ENCODE assay signal across 11 mouse cellular contexts in the genomic region with DNA sequence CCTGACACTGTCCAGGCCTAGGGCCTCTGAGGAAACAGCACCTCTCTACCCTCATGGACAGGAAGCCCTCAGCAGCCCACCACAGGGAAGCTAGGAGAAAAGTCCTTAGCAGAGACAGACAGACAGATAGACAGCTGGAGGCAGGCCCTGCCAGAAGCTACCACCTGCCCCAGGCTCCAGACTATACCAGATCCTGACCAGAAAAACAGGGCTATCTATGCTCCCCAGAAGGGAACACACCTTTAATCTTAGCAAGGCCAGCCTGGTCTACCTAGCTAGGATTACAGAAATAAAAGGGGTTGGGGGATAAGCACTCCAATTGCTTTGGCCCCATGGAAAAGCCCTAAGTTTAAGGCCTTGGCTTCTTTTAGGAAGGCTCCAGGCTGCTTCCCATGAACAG. TPM values are rescaled to one million over a fixed set of nuclear protein-coding genes. Genes with fewer than 3 reads are reported as not detected.
DNase-seq lines count a peak whose midpoint lies in the region; ATAC-seq and TF ChIP-seq lines count a peak whose summit lies in the region.
"Had no signal": no experiment of that assay in that cellular context is flagged by ENCODE, and none has a peak within 500 bp of the region (broad histone marks: within the 10 kb centered on the region; RNA-seq: fewer than 3 reads in every experiment).

No protein-coding gene starts in this region.

- H3K27ac ChIP-seq in intestine, embryonic 14.5 days (ENCODE audit: low read depth), result peak overlapping the region; percentile 88
- H3K27ac ChIP-seq in intestine, postnatal 0 days (ENCODE audit: low read depth, low read length), result no peak overlapping the region
- H3K27ac ChIP-seq in forebrain, embryonic 13.5 days, result peak overlapping the region; percentile 90
- H3K27ac ChIP-seq in hindbrain, embryonic 15.5 days (replicated peaks), result peak overlapping the region; percentile 83
- H3K27ac ChIP-seq in midbrain, embryonic 15.5 days, result peak overlapping the region; percentile 90

- H3K27me3 ChIP-seq in intestine, embryonic 14.5 days (replicated peaks; ENCODE audit: control insufficient read depth, insufficient read depth, low read length), result no peaks in the 10 kb centered on the region
- no peaks in the 10 kb centered on the region for H3K27me3 ChIP-seq in intestine, postnatal 0 days (replicated peaks; ENCODE audit: control insufficient read depth, insufficient read depth, low read length)
- no peaks in the 10 kb centered on the region for H3K27me3 ChIP-seq in forebrain, embryonic 13.5 days
- H3K27me3 ChIP-seq in hindbrain, embryonic 15.5 days, result no peaks in the 10 kb centered on the region
- no peaks in the 10 kb centered on the region for H3K27me3 ChIP-seq in midbrain, embryonic 15.5 days (replicated peaks)

- no peaks in the 10 kb centered on the region for H3K9me3 ChIP-seq in intestine, embryonic 14.5 days (ENCODE audit: control insufficient read depth, low read length)
- H3K9me3 ChIP-seq in intestine, postnatal 0 days (ENCODE audit: control insufficient read depth), result no peaks in the 10 kb centered on the region
- no peaks in the 10 kb centered on the region for H3K9me3 ChIP-seq in forebrain, embryonic 13.5 days (replicated peaks)
- no peaks in the 10 kb centered on the region for H3K9me3 ChIP-seq in hindbrain, embryonic 15.5 days
- H3K9me3 ChIP-seq in midbrain, embryonic 15.5 days, result no peaks in the 10 kb centered on the region

- no peak overlapping the region for H3K4me3 ChIP-seq in intestine, embryonic 14.5 days (ENCODE audit: low read depth, low read length)
- no peak overlapping the region for H3K4me3 ChIP-seq in intestine, postnatal 0 days (ENCODE audit: low read depth, low read length)
- H3K4me3 ChIP-seq in forebrain, embryonic 13.5 days, result no peak overlapping the region
- no peak overlapping the region for H3K4me3 ChIP-seq in hindbrain, embryonic 15.5 days
- H3K4me3 ChIP-seq in midbrain, embryonic 15.5 days, result no peak overlapping the region
- H3K4me3 ChIP-seq: erythroblast, embryonic 14.5 days had no signal

- 0 out of 2 replicates have a peak, but pooled peaks cover 9% of the 10 kb centered on the region for H3K36me3 ChIP-seq in intestine, embryonic 14.5 days (ENCODE audit: control insufficient read depth, insufficient read depth, low read length)
- H3K36me3 ChIP-seq in intestine, postnatal 0 days (ENCODE audit: control insufficient read depth, insufficient read depth), result no peaks in the 10 kb centered on the region
- H3K36me3 ChIP-seq in forebrain, embryonic 13.5 days (ENCODE audit: poor library complexity, severe bottlenecking), result no peaks in the 10 kb centered on the region
- no peaks in the 10 kb centered on the region for H3K36me3 ChIP-seq in hindbrain, embryonic 15.5 days
- no peaks in the 10 kb centered on the region for H3K36me3 ChIP-seq in midbrain, embryonic 15.5 days (replicated peaks)

- no peak overlapping the region for H3K9ac ChIP-seq in intestine, embryonic 14.5 days (ENCODE audit: low read length)
- H3K9ac ChIP-seq in intestine, postnatal 0 days (ENCODE audit: low read depth, low read length), result no peak overlapping the region
- peak overlapping the region; percentile 64 for H3K9ac ChIP-seq in forebrain, embryonic 13.5 days
- no peak overlapping the region for H3K9ac ChIP-seq in hindbrain, embryonic 15.5 days
- no peak overlapping the region for H3K9ac ChIP-seq in midbrain, embryonic 15.5 days

- H3K4me2 ChIP-seq in intestine, embryonic 14.5 days (ENCODE audit: low read length), result 0 out of 2 replicates have a peak overlapping the region, but pooled peaks have one; percentile 11
- H3K4me2 ChIP-seq in intestine, postnatal 0 days (replicated peaks; ENCODE audit: low read depth), result no peak overlapping the region
- no peak overlapping the region for H3K4me2 ChIP-seq in forebrain, embryonic 13.5 days
- no peak overlapping the region for H3K4me2 ChIP-seq in hindbrain, embryonic 15.5 days
- no peak overlapping the region; the same call in 1 of the 2 replicates for H3K4me2 ChIP-seq in midbrain, embryonic 15.5 days

- TF ChIP-seq CTCF in intestine, postnatal 0 days (IDR thresholded peaks at IDR 0.05; ENCODE audit: low read depth), result no peak

- no peak for ATAC-seq in intestine, embryonic 14.5 days (replicated peaks; ENCODE audit: low FRiP score, low TSS enrichment, low read depth)
- no peak for ATAC-seq in intestine, postnatal 0 days
- ATAC-seq in forebrain, embryonic 13.5 days, result no peak
- ATAC-seq in hindbrain, embryonic 15.5 days (ENCODE audit: low FRiP score, low read depth), result no peak
- ATAC-seq in midbrain, embryonic 15.5 days (replicated peaks), result no peak

- H3K4me1 ChIP-seq in intestine, embryonic 14.5 days (replicated peaks; ENCODE audit: control insufficient read depth, insufficient read depth, low read length), result peaks cover 43% of the 10 kb centered on the region
- H3K4me1 ChIP-seq in intestine, postnatal 0 days (replicated peaks; ENCODE audit: control insufficient read depth, insufficient read depth, low read length), result no peaks in the 10 kb centered on the region
- peaks cover 54% of the 10 kb centered on the region for H3K4me1 ChIP-seq in forebrain, embryonic 13.5 days
- H3K4me1 ChIP-seq in hindbrain, embryonic 15.5 days (replicated peaks), result peaks cover 37% of the 10 kb centered on the region
- H3K4me1 ChIP-seq in midbrain, embryonic 15.5 days, result peaks cover 41% of the 10 kb centered on the region

- no peak for DNase-seq in intestine, embryonic 14.5 days (ENCODE audit: low spot score)
- DNase-seq in embryo, embryonic 9.5 days (ENCODE audit: extremely low spot score), result no peak
- no peak for DNase-seq in retina, postnatal 1 day
- DNase-seq in frontal cortex, postnatal 25 days (ENCODE audit: low spot score in 2 of 2), result no peak
- DNase-seq: cerebellum, postnatal 36 days; kidney, postnatal 36 days had no signal

RNA-seq across cellular contexts. Expression of gene Kcnh2, which starts 8.0 kb away (rescaled TPM):
- 9.0 and 11.2 TPM in 2 replicates for polyA plus RNA-seq in intestine, embryonic 14.5 days (2014; fragmentation: Nextera tagmentation; extraction: Ambion mirVana)
- 3.0 and 3.1 TPM in 2 replicates for polyA plus RNA-seq in intestine, postnatal 0 days (2015; fragmentation: Nextera tagmentation; extraction: Ambion mirVana)
- polyA plus RNA-seq in forebrain, embryonic 13.5 days (2015; fragmentation: Nextera tagmentation; extraction: Ambion mirVana), result 4.3 and 6.9 TPM in 2 replicates
- 13.0 and 17.9 TPM in 2 replicates for polyA plus RNA-seq in hindbrain, embryonic 15.5 days (2015; fragmentation: Nextera tagmentation; extraction: Ambion mirVana)
- polyA plus RNA-seq in midbrain, embryonic 15.5 days (2015; fragmentation: Nextera tagmentation; extraction: Ambion mirVana), result 11.8 and 13.9 TPM in 2 replicates
- polyA plus RNA-seq: erythroblast, embryonic 14.5 days had no signal

RNA-seq across cellular contexts. Expression of gene Nos3, which starts 21.2 kb away (rescaled TPM):
- polyA plus RNA-seq in intestine, embryonic 14.5 days (2014; fragmentation: Nextera tagmentation; extraction: Ambion mirVana), result 6.6 and 6.8 TPM in 2 replicates
- 3.5 and 3.7 TPM in 2 replicates for polyA plus RNA-seq in intestine, postnatal 0 days (2015; fragmentation: Nextera tagmentation; extraction: Ambion mirVana)
- polyA plus RNA-seq in forebrain, embryonic 13.5 days (2015; fragmentation: Nextera tagmentation; extraction: Ambion mirVana), result 5.6 and 5.9 TPM in 2 replicates
- polyA plus RNA-seq in hindbrain, embryonic 15.5 days (2015; fragmentation: Nextera tagmentation; extraction: Ambion mirVana), result 9.6 and 10.7 TPM in 2 replicates
- 10.9 and 11.9 TPM in 2 replicates for polyA plus RNA-seq in midbrain, embryonic 15.5 days (2015; fragmentation: Nextera tagmentation; extraction: Ambion mirVana)

RNA-seq across cellular contexts. Expression of gene Atg9b, which starts 48.6 kb away (rescaled TPM):
- 0.66 and 1.0 TPM in 2 replicates for polyA plus RNA-seq in intestine, embryonic 14.5 days (2014; fragmentation: Nextera tagmentation; extraction: Ambion mirVana)
- polyA plus RNA-seq in intestine, postnatal 0 days (2015; fragmentation: Nextera tagmentation; extraction: Ambion mirVana), result 0.42 and 0.61 TPM in 2 replicates
- polyA plus RNA-seq in forebrain, embryonic 13.5 days (2015; fragmentation: Nextera tagmentation; extraction: Ambion mirVana), result 0.52 and 0.57 TPM in 2 replicates
- 2.9 and 3.6 TPM in 2 replicates for polyA plus RNA-seq in hindbrain, embryonic 15.5 days (2015; fragmentation: Nextera tagmentation; extraction: Ambion mirVana)
- 2.3 and 2.9 TPM in 2 replicates for polyA plus RNA-seq in midbrain, embryonic 15.5 days (2015; fragmentation: Nextera tagmentation; extraction: Ambion mirVana)

RNA-seq across cellular contexts. Expression of gene Abcb8, which starts 50.1 kb away (rescaled TPM):
- polyA plus RNA-seq in intestine, embryonic 14.5 days (2014; fragmentation: Nextera tagmentation; extraction: Ambion mirVana), result 56.4 and 64.0 TPM in 2 replicates
- polyA plus RNA-seq in intestine, postnatal 0 days (2015; fragmentation: Nextera tagmentation; extraction: Ambion mirVana), result 40.4 and 40.9 TPM in 2 replicates
- 39.0 and 48.1 TPM in 2 replicates for polyA plus RNA-seq in forebrain, embryonic 13.5 days (2015; fragmentation: Nextera tagmentation; extraction: Ambion mirVana)
- 49.7 and 56.5 TPM in 2 replicates for polyA plus RNA-seq in hindbrain, embryonic 15.5 days (2015; fragmentation: Nextera tagmentation; extraction: Ambion mirVana)
- 57.1 and 60.0 TPM in 2 replicates for polyA plus RNA-seq in midbrain, embryonic 15.5 days (2015; fragmentation: Nextera tagmentation; extraction: Ambion mirVana)
